Comparison of ENCODE assay signal across 16 mouse cellular contexts in genomic region chr7:75411226-75411625, GRCm38 (mm10).
"Had no signal": no experiment of that assay in that cellular context is flagged by ENCODE, and none has a peak within 500 bp of the region (broad histone marks: within the 10 kb centered on the region; RNA-seq: fewer than 3 reads in every experiment).

No protein-coding gene starts in this region.

- ATAC-seq: liver, postnatal 0 days; lung, postnatal 0 days; midbrain, embryonic 16.5 days had no signal

- H3K9ac ChIP-seq: kidney, embryonic 15.5 days; limb, embryonic 12.5 days; limb, embryonic 15.5 days; liver, embryonic 14.5 days; liver, postnatal 0 days; lung, embryonic 14.5 days; midbrain, embryonic 12.5 days had no signal

- H3K36me3 ChIP-seq: kidney, embryonic 15.5 days; limb, embryonic 12.5 days; limb, embryonic 15.5 days; midbrain, embryonic 12.5 days had no signal

- H3K4me1 ChIP-seq: limb, embryonic 12.5 days; limb, embryonic 15.5 days had no signal

- H3K27me3 ChIP-seq: kidney, embryonic 15.5 days; limb, embryonic 12.5 days; limb, embryonic 15.5 days; midbrain, embryonic 12.5 days had no signal

- H3K9me3 ChIP-seq: kidney, embryonic 15.5 days; limb, embryonic 12.5 days; limb, embryonic 15.5 days; midbrain, embryonic 12.5 days had no signal

- H3K4me2 ChIP-seq: kidney, embryonic 15.5 days; limb, embryonic 12.5 days; limb, embryonic 15.5 days; liver, embryonic 11.5 days; lung, embryonic 14.5 days; midbrain, embryonic 12.5 days had no signal

- H3K27ac ChIP-seq: kidney, embryonic 15.5 days; limb, embryonic 12.5 days; limb, embryonic 15.5 days; liver, embryonic 14.5 days; macrophage; midbrain, embryonic 12.5 days had no signal

- DNase-seq: kidney, postnatal 10 days; kidney, postnatal 36 days; left cerebral cortex, postnatal 4 days; liver, postnatal 0 days; lung, embryonic 14.5 days; thymus, adult 18-20 months; thymus, postnatal 36 days had no signal

- H3K4me3 ChIP-seq: kidney, embryonic 15.5 days; limb, embryonic 12.5 days; limb, embryonic 15.5 days; midbrain, embryonic 12.5 days had no signal
